Mouse (Mus musculus): ENCODE measurements around the gene Efna3. TPM values are rescaled to one million over a fixed set of nuclear protein-coding genes. Genes with fewer than 3 reads are reported as not detected.

Efna3 gene
- polyA plus RNA-seq, 1 experiment from 2014 or later: 17.6 TPM

- WGBS: under 1% methylated on average over 44 of the region's 44 CpGs
- H3K27me3 ChIP-seq: no peaks in the 10 kb centered on the region
- H3K4me2 ChIP-seq: peak within 1 kb of the TSS; percentile 72
- peaks cover 35% of the 10 kb centered on the region for H3K36me3 ChIP-seq
- H3K9ac ChIP-seq (replicated peaks): peak within 1 kb of the TSS; percentile 93
- no peaks in the 10 kb centered on the region for H3K9me3 ChIP-seq
- H3K4me1 ChIP-seq (replicated peaks): peaks cover 56% of the 10 kb centered on the region
- H3K27ac ChIP-seq: peak within 1 kb of the TSS; percentile 96
- ATAC-seq (ENCODE audit: insufficient number of reproducible peaks, insufficient read depth, low FRiP score, low TSS enrichment, low read depth): peak; percentile 91
- peak within 1 kb of the TSS; percentile 65 for H3K4me3 ChIP-seq (replicated peaks)
Measured at GRCm38 (mm10) chr3:89337721-89338578, 15.2 kb upstream of the Efna3 start, which contains the start of gene Efna4. TSS of gene Efna4 (minus strand) at chr3:89338028.

- Histone ChIP-seq H3K4me3 (replicated peaks) (peak overlapping the region; percentile 65), H3K4me2 (peak overlapping the region; percentile 72), H3K27ac (peak overlapping the region; percentile 96), H3K9me3 (no peaks in the 10 kb centered on the region), H3K4me1 (replicated peaks) (peaks cover 63% of the 10 kb centered on the region), H3K9ac (replicated peaks) (peak overlapping the region; percentile 93), H3K36me3 (peaks cover 36% of the 10 kb centered on the region), H3K27me3 (no peaks in the 10 kb centered on the region)
- no peak for ATAC-seq (ENCODE audit: insufficient number of reproducible peaks, insufficient read depth, low FRiP score, low TSS enrichment, low read depth)
- WGBS: 2% methylated on average over 21 of the region's 21 CpGs
Measured at GRCm38 (mm10) chr3:89337062-89337720, 14.4 kb upstream of the Efna3 start.

GRCm38 (mm10) chr3:89336529-89336928 is 13.8 kb upstream of the Efna3 start:
- no peaks in the 10 kb centered on the region for H3K9me3 ChIP-seq
- no peaks in the 10 kb centered on the region for H3K27me3 ChIP-seq
- ATAC-seq (ENCODE audit: insufficient number of reproducible peaks, insufficient read depth, low FRiP score, low TSS enrichment, low read depth): no peak
- H3K4me3 ChIP-seq (replicated peaks): peak overlapping the region; percentile 65
- peaks cover 70% of the 10 kb centered on the region for H3K4me1 ChIP-seq (replicated peaks)
- H3K9ac ChIP-seq (replicated peaks): peak overlapping the region; percentile 93
- peaks cover 31% of the 10 kb centered on the region for H3K36me3 ChIP-seq
- 20% methylated on average over 6 of the region's 6 CpGs for WGBS
- H3K27ac ChIP-seq: no peak overlapping the region; the same call in 1 of the 2 replicates
- H3K4me2 ChIP-seq: peak overlapping the region; percentile 72

- H3K27ac ChIP-seq: no peak overlapping the region
- no peaks in the 10 kb centered on the region for H3K9me3 ChIP-seq
- 46% methylated on average over 11 of the region's 11 CpGs for WGBS
- H3K4me2 ChIP-seq: peak overlapping the region; percentile 28
- no peak overlapping the region for H3K4me3 ChIP-seq (replicated peaks)
- no peak for ATAC-seq (ENCODE audit: insufficient number of reproducible peaks, insufficient read depth, low FRiP score, low TSS enrichment, low read depth)
- H3K4me1 ChIP-seq (replicated peaks): peaks cover 66% of the 10 kb centered on the region
- H3K27me3 ChIP-seq: no peaks in the 10 kb centered on the region
- peaks cover 31% of the 10 kb centered on the region for H3K36me3 ChIP-seq
- H3K9ac ChIP-seq (replicated peaks): peak overlapping the region; percentile 27; the same call in 1 of the 2 replicates
Measured at GRCm38 (mm10) chr3:89333053-89333452, 10.3 kb upstream of the Efna3 start.

- 25% methylated on average over 12 of the region's 12 CpGs for WGBS
- Histone ChIP-seq H3K4me2 (peak overlapping the region; percentile 28), H3K27ac (peak overlapping the region; percentile 51), H3K4me1 (replicated peaks) (peaks cover 70% of the 10 kb centered on the region), H3K27me3 (no peaks in the 10 kb centered on the region; the same call in 1 of the 2 replicates), H3K9ac (replicated peaks) (no peak overlapping the region; the same call in 1 of the 2 replicates), H3K36me3 (peaks cover 31% of the 10 kb centered on the region), H3K4me3 (replicated peaks) (no peak overlapping the region), H3K9me3 (no peaks in the 10 kb centered on the region)
- ATAC-seq (ENCODE audit: insufficient number of reproducible peaks, insufficient read depth, low FRiP score, low TSS enrichment, low read depth): no peak
Measured at GRCm38 (mm10) chr3:89332476-89332875, 9.7 kb upstream of the Efna3 start.

GRCm38 (mm10) chr3:89332013-89332412 is 9.2 kb upstream of the Efna3 start:
- Histone ChIP-seq H3K4me1 (replicated peaks) (peaks cover 75% of the 10 kb centered on the region), H3K4me2 (no peak overlapping the region), H3K36me3 (peaks cover 31% of the 10 kb centered on the region), H3K27ac (0 out of 2 replicates have a peak overlapping the region, but pooled peaks have one; percentile 12), H3K27me3 (no peaks in the 10 kb centered on the region; the same call in 1 of the 2 replicates), H3K9me3 (no peaks in the 10 kb centered on the region), H3K4me3 (replicated peaks) (no peak overlapping the region), H3K9ac (replicated peaks) (no peak overlapping the region)
- 52% methylated on average over 10 of the region's 10 CpGs for WGBS
- ATAC-seq (ENCODE audit: insufficient number of reproducible peaks, insufficient read depth, low FRiP score, low TSS enrichment, low read depth): no peak

- Histone ChIP-seq H3K4me1 (replicated peaks) (peaks cover 72% of the 10 kb centered on the region), H3K27ac (0 out of 2 replicates have a peak overlapping the region, but pooled peaks have one; percentile 12)
Measured at GRCm38 (mm10) chr3:89331561-89331960, 8.8 kb upstream of the Efna3 start.

GRCm38 (mm10) chr3:89330948-89331347 is 8.2 kb upstream of the Efna3 start:
- 19% methylated on average over 10 of the region's 10 CpGs for WGBS
- Histone ChIP-seq H3K36me3 (peaks cover 31% of the 10 kb centered on the region), H3K9me3 (no peaks in the 10 kb centered on the region), H3K27ac (no peak overlapping the region), H3K27me3 (no peaks in the 10 kb centered on the region; the same call in 1 of the 2 replicates), H3K9ac (replicated peaks) (no peak overlapping the region), H3K4me3 (replicated peaks) (no peak overlapping the region), H3K4me1 (replicated peaks) (peaks cover 66% of the 10 kb centered on the region), H3K4me2 (no peak overlapping the region)
- ATAC-seq (ENCODE audit: insufficient number of reproducible peaks, insufficient read depth, low FRiP score, low TSS enrichment, low read depth): no peak

More at GRCm38 (mm10) chr3:89331561-89331960, 8.8 kb upstream of the Efna3 start:
- Histone ChIP-seq H3K27me3 (no peaks in the 10 kb centered on the region; the same call in 1 of the 2 replicates), H3K9me3 (no peaks in the 10 kb centered on the region), H3K4me3 (replicated peaks) (no peak overlapping the region), H3K36me3 (peaks cover 31% of the 10 kb centered on the region), H3K4me2 (no peak overlapping the region), H3K9ac (replicated peaks) (no peak overlapping the region)
- 76% methylated on average over 13 of the region's 13 CpGs for WGBS
- no peak for ATAC-seq (ENCODE audit: insufficient number of reproducible peaks, insufficient read depth, low FRiP score, low TSS enrichment, low read depth)

- no peak overlapping the region for H3K4me2 ChIP-seq
- no peak overlapping the region for H3K4me3 ChIP-seq (replicated peaks)
- 33% methylated on average over 3 of the region's 3 CpGs for WGBS
- no peaks in the 10 kb centered on the region; the same call in 1 of the 2 replicates for H3K27me3 ChIP-seq
- H3K36me3 ChIP-seq: peaks cover 30% of the 10 kb centered on the region
- H3K9me3 ChIP-seq: no peaks in the 10 kb centered on the region
- peaks cover 60% of the 10 kb centered on the region for H3K4me1 ChIP-seq (replicated peaks)
- H3K9ac ChIP-seq (replicated peaks): no peak overlapping the region
- ATAC-seq (ENCODE audit: insufficient number of reproducible peaks, insufficient read depth, low FRiP score, low TSS enrichment, low read depth): no peak
- H3K27ac ChIP-seq: no peak overlapping the region
Measured at GRCm38 (mm10) chr3:89330346-89330745, 7.6 kb upstream of the Efna3 start.

GRCm38 (mm10) chr3:89328623-89329022 is 5.9 kb upstream of the Efna3 start:
- ATAC-seq (ENCODE audit: insufficient number of reproducible peaks, insufficient read depth, low FRiP score, low TSS enrichment, low read depth): no peak
- Histone ChIP-seq H3K27ac (0 out of 2 replicates have a peak overlapping the region, but pooled peaks have one; percentile 29), H3K4me1 (replicated peaks) (peaks cover 51% of the 10 kb centered on the region), H3K27me3 (no peaks in the 10 kb centered on the region; the same call in none of the 2 replicates), H3K4me2 (no peak overlapping the region), H3K4me3 (replicated peaks) (no peak overlapping the region), H3K36me3 (peaks cover 13% of the 10 kb centered on the region), H3K9ac (replicated peaks) (no peak overlapping the region), H3K9me3 (no peaks in the 10 kb centered on the region)
- WGBS: 13% methylated on average over 4 of the region's 4 CpGs

GRCm38 (mm10) chr3:89327371-89327870 is 4.7 kb upstream of the Efna3 start:
- WGBS: 28% methylated on average over 9 of the region's 9 CpGs
- ATAC-seq (ENCODE audit: insufficient number of reproducible peaks, insufficient read depth, low FRiP score, low TSS enrichment, low read depth): no peak
- Histone ChIP-seq H3K4me2 (peak overlapping the region; percentile 3; the same call in 1 of the 2 replicates), H3K27ac (no peak overlapping the region), H3K36me3 (peaks cover 1% of the 10 kb centered on the region; the same call in 1 of the 2 replicates), H3K27me3 (no peaks in the 10 kb centered on the region; the same call in none of the 2 replicates), H3K9ac (replicated peaks) (no peak overlapping the region; the same call in 1 of the 2 replicates), H3K4me1 (replicated peaks) (peaks cover 41% of the 10 kb centered on the region), H3K4me3 (replicated peaks) (no peak overlapping the region), H3K9me3 (no peaks in the 10 kb centered on the region)

Measured in limb, embryonic 12.5 days (tissue).